Mouse (Mus musculus) CD4-positive, CD25-positive, alpha-beta regulatory T cell (primary cell): ENCODE results near the gene Erp29. TPM values are rescaled to one million over a fixed set of nuclear protein-coding genes. Genes with fewer than 3 reads are reported as not detected.

Experiments
- polyA plus RNA-seq: library from polyadenylated mRNA; unstranded; fragments of 100-300 nt; shearing (Covaris generic); gene quantifications from one replicate; pipeline ENCODE4 v1.2.1, GENCODE M21; 2017

Gene Erp29
- 59.9 TPM for polyA plus RNA-seq

GRCm38 (mm10) chr5:121452026-121452869 is at the start of gene Erp29:
Gene Erp29, minus strand, starts transcription at chr5:121452506.

DNA sequence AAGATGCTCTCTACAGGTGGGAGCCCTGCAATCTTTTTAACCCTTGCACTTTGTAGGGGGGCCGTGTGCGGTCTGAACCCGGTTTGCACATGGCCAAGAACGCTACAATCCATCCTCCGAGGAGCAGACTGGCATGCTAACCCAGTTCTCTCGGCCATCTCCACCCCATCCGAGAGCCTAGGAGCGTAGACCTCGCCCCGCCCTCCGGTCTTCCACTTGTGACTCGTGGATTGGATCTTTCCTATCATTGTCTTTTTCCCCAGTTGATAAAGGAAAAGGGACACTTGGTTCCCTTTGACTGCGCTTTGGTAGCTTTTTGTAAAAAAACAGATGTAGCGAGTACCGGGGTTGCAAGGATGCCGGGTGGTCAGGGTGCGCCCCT is 671 bp downstream of the Erp29 start, which contains the start of gene Tmem116:
TSS of gene Tmem116 (plus strand) at position 250 of the 382 bp plus-strand sequence.

GRCm38 (mm10) chr5:121397187-121398145 is 54.8 kb downstream of the Erp29 start, which contains the start of gene Naa25:
Gene Naa25, plus strand, starts transcription at chr5:121397936.

DNA sequence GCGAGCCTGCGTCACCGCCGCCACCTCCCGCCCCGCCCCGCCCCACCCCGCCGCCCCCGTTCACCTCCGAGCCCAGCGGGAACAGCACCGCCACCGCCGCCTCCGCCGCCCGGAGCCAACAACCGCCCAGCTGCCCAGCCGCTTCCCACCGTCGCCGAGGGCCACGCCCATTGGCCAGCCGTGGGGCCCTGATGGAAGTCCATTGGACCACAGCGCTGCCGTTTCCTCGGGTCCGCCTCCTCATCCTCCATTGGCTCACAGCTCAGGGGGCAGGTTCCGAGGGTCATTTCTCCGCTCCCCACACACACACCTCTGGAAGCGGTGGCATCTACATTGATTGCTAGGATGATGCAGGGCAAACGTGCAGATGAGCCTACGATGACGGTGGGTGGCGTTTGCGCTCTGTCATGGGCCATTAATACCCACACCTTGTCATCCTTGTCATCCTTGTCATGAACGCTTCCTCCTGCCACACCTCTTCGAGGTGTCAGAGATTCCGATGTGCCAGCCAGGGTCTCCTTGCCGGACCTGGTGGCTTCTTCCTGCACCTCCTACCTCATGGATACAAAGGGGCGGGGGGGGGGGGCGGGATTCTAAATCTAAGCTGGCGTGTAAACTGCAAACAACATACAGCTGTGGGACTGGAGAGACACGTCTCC is 66.7 kb downstream of the Erp29 start, which contains the start of gene Trafd1:
TSS of gene Trafd1 (minus strand) at position 172 of the 659 bp plus-strand sequence.

Other genes with a start within 250 kb of the Erp29 start
- gene Rpl6, start 248.0 kb downstream of the Erp29 start, polyA plus RNA-seq = 794 TPM
- 9.6 TPM for gene Hectd4, start 232.3 kb downstream of the Erp29 start, polyA plus RNA-seq
- 55.5 TPM for gene Trafd1, start 66.9 kb downstream of the Erp29 start, polyA plus RNA-seq
- gene Naa25, start 54.6 kb downstream of the Erp29 start, polyA plus RNA-seq = 41.7 TPM
- 2.5 TPM for gene Tmem116, start 613 bp downstream of the Erp29 start, polyA plus RNA-seq
- not detected for gene Adam1b, start 50.9 kb upstream of the Erp29 start, polyA plus RNA-seq
- 1.2 TPM for gene Adam1a, start 93.0 kb upstream of the Erp29 start, polyA plus RNA-seq
- gene Gm42878, start 93.0 kb upstream of the Erp29 start, polyA plus RNA-seq = not detected
- 57.5 TPM for gene Mapkapk5, start 93.4 kb upstream of the Erp29 start, polyA plus RNA-seq
- gene Aldh2, start 141.3 kb upstream of the Erp29 start, polyA plus RNA-seq = 32.8 TPM
- gene Acad12, start 166.4 kb upstream of the Erp29 start, polyA plus RNA-seq = 2.1 TPM
- gene Acad10, start 208.0 kb upstream of the Erp29 start, polyA plus RNA-seq = 12.4 TPM
- gene Brap, start 208.1 kb upstream of the Erp29 start, polyA plus RNA-seq = 68.0 TPM